Mouse (Mus musculus): ENCODE results near the gene Nme2. TPM values are rescaled to one million over a fixed set of nuclear protein-coding genes. Genes with fewer than 3 reads are reported as not detected.

The Nme2 gene
- polyA plus RNA-seq, 1 experiment from 2014 or later = 159 TPM

- no peak for DNase-seq (ENCODE audit: extremely low spot score, low spot score)
- Histone ChIP-seq H3K27me3 (ENCODE audit: poor library complexity, severe bottlenecking) (no peaks in the 10 kb centered on the region), H3K9me3 (no peaks in the 10 kb centered on the region), H3K36me3 (replicated peaks) (no peaks in the 10 kb centered on the region), H3K4me3 (no peak overlapping the region), H3K4me1 (no peaks in the 10 kb centered on the region), H3K27ac (no peak overlapping the region)
Measured at GRCm38 (mm10) chr11:93986298-93986697, 30.2 kb upstream of the Nme2 start.

GRCm38 (mm10) chr11:93985265-93985664, 29.2 kb upstream of the Nme2 start:
- no peaks in the 10 kb centered on the region for H3K36me3 ChIP-seq (replicated peaks)
- no peak for DNase-seq (ENCODE audit: extremely low spot score, low spot score)
- no peak overlapping the region for H3K4me3 ChIP-seq
- H3K9me3 ChIP-seq = no peaks in the 10 kb centered on the region
- H3K27ac ChIP-seq = no peak overlapping the region
- H3K4me1 ChIP-seq = no peaks in the 10 kb centered on the region
- H3K27me3 ChIP-seq (ENCODE audit: poor library complexity, severe bottlenecking) = no peaks in the 10 kb centered on the region
- WGBS = 89% methylated on average over 5 of the region's 5 CpGs

- no peaks in the 10 kb centered on the region for H3K4me1 ChIP-seq
- H3K36me3 ChIP-seq (replicated peaks) = no peaks in the 10 kb centered on the region
- H3K27me3 ChIP-seq (ENCODE audit: poor library complexity, severe bottlenecking) = no peaks in the 10 kb centered on the region
- no peak overlapping the region for H3K4me3 ChIP-seq
- no peak overlapping the region for H3K27ac ChIP-seq
- 91% methylated on average over 3 of the region's 3 CpGs for WGBS
- H3K9me3 ChIP-seq = no peaks in the 10 kb centered on the region
- DNase-seq (ENCODE audit: extremely low spot score, low spot score) = no peak
Measured at GRCm38 (mm10) chr11:93984619-93985018, 28.6 kb upstream of the Nme2 start.

- Histone ChIP-seq H3K27me3 (ENCODE audit: poor library complexity, severe bottlenecking) (no peaks in the 10 kb centered on the region), H3K27ac (no peak overlapping the region), H3K4me1 (no peaks in the 10 kb centered on the region), H3K36me3 (replicated peaks) (no peaks in the 10 kb centered on the region), H3K9me3 (no peaks in the 10 kb centered on the region), H3K4me3 (no peak overlapping the region)
- WGBS = 68% methylated on average over 6 of the region's 6 CpGs
- no peak for DNase-seq (ENCODE audit: extremely low spot score, low spot score)
Measured at GRCm38 (mm10) chr11:93979502-93980049, 23.5 kb upstream of the Nme2 start.

GRCm38 (mm10) chr11:93972951-93973350, 16.9 kb upstream of the Nme2 start:
- no peak overlapping the region for H3K27ac ChIP-seq
- no peaks in the 10 kb centered on the region for H3K9me3 ChIP-seq
- no peaks in the 10 kb centered on the region for H3K36me3 ChIP-seq (replicated peaks)
- H3K4me3 ChIP-seq = no peak overlapping the region
- H3K27me3 ChIP-seq (ENCODE audit: poor library complexity, severe bottlenecking) = no peaks in the 10 kb centered on the region
- no peak for DNase-seq (ENCODE audit: extremely low spot score, low spot score)
- H3K4me1 ChIP-seq = peaks cover 9% of the 10 kb centered on the region
- 93% methylated on average over 5 of the region's 5 CpGs for WGBS

- no peak for DNase-seq (ENCODE audit: extremely low spot score, low spot score)
- Histone ChIP-seq H3K27me3 (ENCODE audit: poor library complexity, severe bottlenecking) (no peaks in the 10 kb centered on the region), H3K4me3 (no peak overlapping the region), H3K9me3 (no peaks in the 10 kb centered on the region), H3K27ac (no peak overlapping the region), H3K36me3 (replicated peaks) (peaks cover 15% of the 10 kb centered on the region), H3K4me1 (peaks cover 21% of the 10 kb centered on the region)
- 88% methylated on average over 1 of the region's 1 CpGs for WGBS
Measured at GRCm38 (mm10) chr11:93969799-93970198, 13.7 kb upstream of the Nme2 start.

GRCm38 (mm10) chr11:93969171-93969570, 13.1 kb upstream of the Nme2 start:
- DNase-seq (ENCODE audit: extremely low spot score, low spot score) = no peak
- Histone ChIP-seq H3K4me1 (peaks cover 21% of the 10 kb centered on the region), H3K4me3 (no peak overlapping the region), H3K27me3 (ENCODE audit: poor library complexity, severe bottlenecking) (no peaks in the 10 kb centered on the region), H3K27ac (no peak overlapping the region; the same call in 1 of the 2 replicates), H3K9me3 (no peaks in the 10 kb centered on the region), H3K36me3 (replicated peaks) (peaks cover 21% of the 10 kb centered on the region)
- 96% methylated on average over 6 of the region's 6 CpGs for WGBS

GRCm38 (mm10) chr11:93968848-93969128, 12.7 kb upstream of the Nme2 start:
- no peaks in the 10 kb centered on the region for H3K27me3 ChIP-seq (ENCODE audit: poor library complexity, severe bottlenecking)
- H3K4me3 ChIP-seq = peak overlapping the region; percentile 67
- DNase-seq (ENCODE audit: extremely low spot score, low spot score) = no peak
- H3K4me1 ChIP-seq = peaks cover 21% of the 10 kb centered on the region
- peaks cover 25% of the 10 kb centered on the region for H3K36me3 ChIP-seq (replicated peaks)
- H3K27ac ChIP-seq = peak overlapping the region; percentile 88
- no peaks in the 10 kb centered on the region for H3K9me3 ChIP-seq
- 54% methylated on average over 6 of the region's 6 CpGs for WGBS

GRCm38 (mm10) chr11:93968005-93968847, 12.2 kb upstream of the Nme2 start, which contains the start of the genes Gm20390 and Nme1:
Gene Gm20390 (minus strand): TSS chr11:93968293.
Gene Nme1 (minus strand): TSS chr11:93968521.
- Histone ChIP-seq H3K9me3 (no peaks in the 10 kb centered on the region), H3K36me3 (replicated peaks) (peaks cover 30% of the 10 kb centered on the region), H3K27ac (peak within 1 kb of the TSS; percentile 88), H3K4me1 (peaks cover 21% of the 10 kb centered on the region), H3K27me3 (ENCODE audit: poor library complexity, severe bottlenecking) (no peaks in the 10 kb centered on the region), H3K4me3 (peak within 1 kb of the TSS; percentile 67)
- DNase-seq (ENCODE audit: extremely low spot score, low spot score) = peak; percentile 96
- WGBS = under 1% methylated on average over 40 of the region's 40 CpGs

- Histone ChIP-seq H3K4me1 (peaks cover 21% of the 10 kb centered on the region), H3K36me3 (replicated peaks) (peaks cover 39% of the 10 kb centered on the region), H3K27me3 (ENCODE audit: poor library complexity, severe bottlenecking) (no peaks in the 10 kb centered on the region), H3K9me3 (no peaks in the 10 kb centered on the region), H3K4me3 (peak overlapping the region; percentile 67), H3K27ac (peak overlapping the region; percentile 88)
- WGBS = 10% methylated on average over 11 of the region's 11 CpGs
- no peak for DNase-seq (ENCODE audit: extremely low spot score, low spot score)
Measured at GRCm38 (mm10) chr11:93967381-93967780, 11.3 kb upstream of the Nme2 start.

- 93% methylated on average over 6 of the region's 6 CpGs for WGBS
- no peak overlapping the region for H3K4me3 ChIP-seq
- no peak overlapping the region for H3K27ac ChIP-seq
- H3K27me3 ChIP-seq (ENCODE audit: poor library complexity, severe bottlenecking) = no peaks in the 10 kb centered on the region
- no peak for DNase-seq (ENCODE audit: extremely low spot score, low spot score)
- H3K36me3 ChIP-seq (replicated peaks) = peaks cover 59% of the 10 kb centered on the region
- H3K4me1 ChIP-seq = peaks cover 21% of the 10 kb centered on the region
- no peaks in the 10 kb centered on the region for H3K9me3 ChIP-seq
Measured at GRCm38 (mm10) chr11:93965391-93965790, 9.3 kb upstream of the Nme2 start.

GRCm38 (mm10) chr11:93963013-93963412, 7.0 kb upstream of the Nme2 start:
- H3K27me3 ChIP-seq (ENCODE audit: poor library complexity, severe bottlenecking) = no peaks in the 10 kb centered on the region
- H3K9me3 ChIP-seq = no peaks in the 10 kb centered on the region
- DNase-seq (ENCODE audit: extremely low spot score, low spot score) = no peak
- H3K36me3 ChIP-seq (replicated peaks) = peaks cover 83% of the 10 kb centered on the region
- 90% methylated on average over 4 of the region's 4 CpGs for WGBS
- no peak overlapping the region for H3K4me3 ChIP-seq
- H3K4me1 ChIP-seq = peaks cover 12% of the 10 kb centered on the region
- H3K27ac ChIP-seq = no peak overlapping the region

GRCm38 (mm10) chr11:93961482-93961881, 5.4 kb upstream of the Nme2 start:
- H3K36me3 ChIP-seq (replicated peaks) = peaks cover 95% of the 10 kb centered on the region
- H3K4me1 ChIP-seq = peaks cover 6% of the 10 kb centered on the region
- no peaks in the 10 kb centered on the region for H3K27me3 ChIP-seq (ENCODE audit: poor library complexity, severe bottlenecking)
- WGBS = 93% methylated on average over 6 of the region's 6 CpGs
- H3K4me3 ChIP-seq = no peak overlapping the region
- H3K27ac ChIP-seq = no peak overlapping the region
- H3K9me3 ChIP-seq = no peaks in the 10 kb centered on the region
- DNase-seq (ENCODE audit: extremely low spot score, low spot score) = no peak

All from forebrain, embryonic 10.5 days (tissue).